In genomic region chr8:119423631-119424141, GRCm38 (mm10) we compare ENCODE assay signal across 8 mouse cellular contexts. TPM values are rescaled to one million over a fixed set of nuclear protein-coding genes. Genes with fewer than 3 reads are reported as not detected.
DNase-seq lines count a peak whose midpoint lies in the region; ATAC-seq and TF ChIP-seq lines count a peak whose summit lies in the region.

No protein-coding gene starts in this region.

- no peak overlapping the region for H3K9ac ChIP-seq in heart, embryonic 11.5 days (ENCODE audit: low read depth, low read length)
- no peak overlapping the region for H3K9ac ChIP-seq in midbrain, embryonic 15.5 days

- 49% methylated on average over 9 of the region's 9 CpGs for WGBS in heart, embryonic 11.5 days (ENCODE audit: insufficient replicate concordance)
- 79% methylated on average over 9 of the region's 9 CpGs for WGBS in midbrain, embryonic 15.5 days

- ATAC-seq in G1E (ENCODE audit: extremely low read depth, insufficient number of reproducible peaks, low FRiP score, poor library complexity, severe bottlenecking), result peak; percentile 45; the same call in 1 of the 2 replicates
- no peak for ATAC-seq in heart, embryonic 11.5 days (replicated peaks; ENCODE audit: insufficient number of reproducible peaks, low FRiP score, low TSS enrichment)
- peak; percentile 64 for ATAC-seq in monocyte, adult 5-6 weeks (replicated peaks; ENCODE audit: insufficient number of reproducible peaks, low FRiP score, low TSS enrichment, poor library complexity, severe bottlenecking)
- ATAC-seq in midbrain, embryonic 15.5 days (replicated peaks), result no peak

- DNase-seq in 3T3-L1 (ENCODE audit: low read depth, low spot score) (peak; percentile 64), G1E (ENCODE audit: low spot score) (no peak)
- DNase-seq in kidney, postnatal 36 days, result peak; percentile 82 to 88
- no peak for DNase-seq in frontal cortex, adult 2 months (ENCODE audit: extremely low spot score in 1 of 2, low spot score in 1 of 2)
- no peak for DNase-seq in embryo, embryonic 11 days

- no peak for TF ChIP-seq CTCF in G1E (IDR thresholded peaks at IDR 0.05; ENCODE audit: low read depth, low read length)

- no peak overlapping the region for H3K4me3 ChIP-seq in G1E (ENCODE audit: low read depth, low read length)
- no peak overlapping the region for H3K4me3 ChIP-seq in heart, embryonic 11.5 days (ENCODE audit: low read depth, low read length)
- no peak overlapping the region for H3K4me3 ChIP-seq in midbrain, embryonic 15.5 days

- peaks cover 39% of the 10 kb centered on the region for H3K27me3 ChIP-seq in G1E (ENCODE audit: insufficient read depth, low read length)
- peaks cover 7% of the 10 kb centered on the region; the same call in 1 of the 2 replicates for H3K27me3 ChIP-seq in heart, embryonic 11.5 days (ENCODE audit: control insufficient read depth, insufficient read depth, low read length)
- H3K27me3 ChIP-seq in midbrain, embryonic 15.5 days (replicated peaks), result no peaks in the 10 kb centered on the region

- no peaks in the 10 kb centered on the region for H3K36me3 ChIP-seq in G1E (replicated peaks)
- no peaks in the 10 kb centered on the region for H3K36me3 ChIP-seq in heart, embryonic 11.5 days (ENCODE audit: control insufficient read depth, insufficient read depth, low read length)
- H3K36me3 ChIP-seq in midbrain, embryonic 15.5 days (replicated peaks), result no peaks in the 10 kb centered on the region

- H3K4me1 ChIP-seq in G1E (ENCODE audit: insufficient read depth, low read depth, low read length), result no peaks in the 10 kb centered on the region; the same call in 1 of the 2 replicates
- H3K4me1 ChIP-seq in heart, embryonic 11.5 days (ENCODE audit: control insufficient read depth, insufficient read depth, low read length), result peaks cover 9% of the 10 kb centered on the region
- H3K4me1 ChIP-seq in midbrain, embryonic 15.5 days, result peaks cover 4% of the 10 kb centered on the region; the same call in 1 of the 2 replicates

- H3K4me2 ChIP-seq in heart, embryonic 11.5 days, result no peak overlapping the region
- no peak overlapping the region for H3K4me2 ChIP-seq in midbrain, embryonic 15.5 days

- H3K27ac ChIP-seq in heart, embryonic 11.5 days (ENCODE audit: low read depth, low read length), result 0 out of 2 replicates have a peak overlapping the region, but pooled peaks have one; percentile 22
- no peak overlapping the region for H3K27ac ChIP-seq in midbrain, embryonic 15.5 days

- no peaks in the 10 kb centered on the region for H3K9me3 ChIP-seq in G1E (replicated peaks)
- no peaks in the 10 kb centered on the region for H3K9me3 ChIP-seq in heart, embryonic 11.5 days (replicated peaks; ENCODE audit: control insufficient read depth, low read length)
- H3K9me3 ChIP-seq in midbrain, embryonic 15.5 days, result no peaks in the 10 kb centered on the region

RNA-seq across cellular contexts. Expression of gene Osgin1, which starts 10.2 kb away (rescaled TPM):
- total RNA-seq in G1E (2014; fragmentation: Nextera tagmentation) (not detected in 2 replicates), G1E (2017) (0.17 and 0.49 TPM in 2 replicates)
- polyA plus RNA-seq in G1E (2012), result 0.08 and 0.10 TPM in 2 replicates
- polyA plus RNA-seq in heart, embryonic 11.5 days (2014; fragmentation: Nextera tagmentation; extraction: Ambion mirVana), result 0.39 and 0.94 TPM in 2 replicates
- total RNA-seq in monocyte, adult 5-6 weeks (2017), result 6.2 to 9.9 TPM (median 7.8 TPM) in 3 replicates
- polyA plus RNA-seq in frontal cortex, adult 2 months (2012; rRNA removed), result 1.7 and 1.8 TPM in 2 replicates
- 0.28 and 0.34 TPM in 2 replicates for polyA plus RNA-seq in midbrain, embryonic 15.5 days (2015; fragmentation: Nextera tagmentation; extraction: Ambion mirVana)

RNA-seq across cellular contexts. Expression of gene Necab2, which starts 22.8 kb away (rescaled TPM):
- total RNA-seq in G1E (2014; fragmentation: Nextera tagmentation) (not detected in 2 replicates), G1E (2017) (0.06 TPM in 1 of 2 replicates, not detected in the other)
- not detected in 2 replicates for polyA plus RNA-seq in G1E (2012)
- 1.4 and 2.0 TPM in 2 replicates for polyA plus RNA-seq in heart, embryonic 11.5 days (2014; fragmentation: Nextera tagmentation; extraction: Ambion mirVana)
- total RNA-seq in monocyte, adult 5-6 weeks (2017), result not detected in 3 replicates
- polyA plus RNA-seq in frontal cortex, adult 2 months (2012; rRNA removed), result 62.7 and 68.0 TPM in 2 replicates
- polyA plus RNA-seq in midbrain, embryonic 15.5 days (2015; fragmentation: Nextera tagmentation; extraction: Ambion mirVana), result 53.0 and 60.5 TPM in 2 replicates

RNA-seq across cellular contexts. Expression of gene Mlycd, which starts 29.0 kb away (rescaled TPM):
- total RNA-seq in G1E (2014; fragmentation: Nextera tagmentation) (4.1 and 7.7 TPM in 2 replicates), G1E (2017) (10.5 and 14.8 TPM in 2 replicates)
- 16.7 and 20.1 TPM in 2 replicates for polyA plus RNA-seq in G1E (2012)
- 14.2 and 19.0 TPM in 2 replicates for polyA plus RNA-seq in heart, embryonic 11.5 days (2014; fragmentation: Nextera tagmentation; extraction: Ambion mirVana)
- total RNA-seq in monocyte, adult 5-6 weeks (2017), result 8.7 to 15.0 TPM (median 10.3 TPM) in 3 replicates
- 23.0 and 24.4 TPM in 2 replicates for polyA plus RNA-seq in frontal cortex, adult 2 months (2012; rRNA removed)
- polyA plus RNA-seq in midbrain, embryonic 15.5 days (2015; fragmentation: Nextera tagmentation; extraction: Ambion mirVana), result 16.2 and 17.8 TPM in 2 replicates

Comparison
In these comparisons a context has a peak if more than half of its experiments do, and no peak if none do; other contexts are left out.
1. DNase-seq: peak in 3T3-L1 (single experiment) and kidney, postnatal 36 days (2 of 2); none in G1E (single experiment), frontal cortex, adult 2 months (0 of 2) and embryo, embryonic 11 days (single experiment).
2. ATAC-seq: peak in G1E (single experiment) and monocyte, adult 5-6 weeks (single experiment); none in heart, embryonic 11.5 days (single experiment) and midbrain, embryonic 15.5 days (single experiment).
3. RNA of gene Necab2, which starts 22.8 kb away (polyA plus RNA-seq): 62.7 to 68.0 TPM in frontal cortex, adult 2 months and 53.0 to 60.5 TPM in midbrain, embryonic 15.5 days; 1.4 to 2.0 TPM in heart, embryonic 11.5 days and not detected in G1E; every median in the first group is over 10 times any median in the second.